Mouse (Mus musculus) megakaryocyte-erythroid progenitor cell, adult 5 weeks (primary cell): ENCODE measurements around the gene Gm47289. TPM values are rescaled to one million over a fixed set of nuclear protein-coding genes. Genes with fewer than 3 reads are reported as not detected.

Experiments
- polyA plus RNA-seq: library from polyadenylated mRNA; stranded (reverse); fragments of >175 nt; gene quantifications from 2 replicates; pipeline ENCODE4 v1.2.3, GENCODE M21; 2012

The Gm47289 gene
- not detected in 2 replicates for polyA plus RNA-seq

GRCm38 (mm10) chr9:119158861-119159260, at the start of gene Gm47289:
Gene Gm47289, plus strand, starts transcription at chr9:119159161.

GRCm38 (mm10) chr9:119156278-119157201, 2.4 kb upstream of the Gm47289 start, which contains the start of gene Acaa1b:
Gene Acaa1b, minus strand, starts transcription at chr9:119157093.

GRCm38 (mm10) chr9:119208998-119209397, 50.0 kb downstream of the Gm47289 start, which contains the start of gene Slc22a13:
Gene Slc22a13, minus strand, starts transcription at chr9:119209098.

Other genes starting within 250 kb of the Gm47289 start
- gene Ctdspl, start 232.7 kb upstream of the Gm47289 start, polyA plus RNA-seq = 5.5 and 7.1 TPM in 2 replicates
- gene Vill, start 106.4 kb upstream of the Gm47289 start, polyA plus RNA-seq = 56.6 and 60.0 TPM in 2 replicates
- gene Plcd1, start 65.7 kb upstream of the Gm47289 start, polyA plus RNA-seq = not detected in 2 replicates
- gene Dlec1, start 56.7 kb upstream of the Gm47289 start, polyA plus RNA-seq = 0.53 and 0.65 TPM in 2 replicates
- 0.04 TPM in 1 of 2 replicates, not detected in the other for gene Acaa1b, start 2.1 kb upstream of the Gm47289 start, polyA plus RNA-seq
- not detected in 2 replicates for gene Slc22a13, start 49.9 kb downstream of the Gm47289 start, polyA plus RNA-seq
- 11.1 and 12.7 TPM in 2 replicates for gene Oxsr1, start 163.3 kb downstream of the Gm47289 start, polyA plus RNA-seq
- 67.6 and 72.1 TPM in 2 replicates for gene Acaa1a, start 180.5 kb downstream of the Gm47289 start, polyA plus RNA-seq
- 23.6 and 46.9 TPM in 2 replicates for gene Myd88, start 182.2 kb downstream of the Gm47289 start, polyA plus RNA-seq
- 1.9 and 3.6 TPM in 2 replicates for gene Xylb, start 198.2 kb downstream of the Gm47289 start, polyA plus RNA-seq
- gene Slc22a14, start 206.4 kb downstream of the Gm47289 start, polyA plus RNA-seq = not detected in 2 replicates
- gene Acvr2b, start 243.0 kb downstream of the Gm47289 start, polyA plus RNA-seq = 2.4 and 3.7 TPM in 2 replicates